Mouse (Mus musculus) neural tube, embryonic 12.5 days (tissue): ENCODE measurements around the gene Spib. TPM values are rescaled to one million over a fixed set of nuclear protein-coding genes. Genes with fewer than 3 reads are reported as not detected.
A peak's percentile ranks its signal among the peaks of the same experiment; 100 is the strongest.

Experiments used
- ATAC-seq: fragments of 200-750 bp; cut with Nextera tagmentation; 2 replicates; pipeline ENCODE4 v1.8.0; 2017; ENCODE audit warnings: low read depth, mild to moderate bottlenecking, moderate TSS enrichment, moderate library complexity; ENCODE audit not compliant: low FRiP score
- H3K27ac ChIP-seq: fragments of 300-500 bp; sonication (generic); 2 replicates; pipeline ENCODE4 v1.5.1; 2016
- H3K27me3 ChIP-seq: fragments of 300-500 bp; sonication (generic); replicated peaks from 2 replicates; pipeline ENCODE4 v1.6.1; 2016; ENCODE audit warnings: mild to moderate bottlenecking
- H3K36me3 ChIP-seq: fragments of 300-500 bp; sonication (generic); 2 replicates; pipeline ENCODE4 v1.6.1; 2016; ENCODE audit warnings: mild to moderate bottlenecking
- H3K4me1 ChIP-seq: fragments of 300-500 bp; sonication (generic); 2 replicates; pipeline ENCODE4 v1.6.1; 2016
- H3K4me2 ChIP-seq: fragments of 300-500 bp; sonication (generic); replicated peaks from 2 replicates; pipeline ENCODE4 v1.6.1; 2016; ENCODE audit warnings: mild to moderate bottlenecking
- H3K4me3 ChIP-seq: fragments of 300-500 bp; sonication (generic); 2 replicates; pipeline ENCODE4 v1.5.1; 2016
- H3K9ac ChIP-seq: fragments of 300-500 bp; sonication (generic); 2 replicates; pipeline ENCODE4 v1.6.1; 2016; ENCODE audit warnings: mild to moderate bottlenecking
- H3K9me3 ChIP-seq: fragments of 300-500 bp; sonication (generic); 2 replicates; pipeline ENCODE4 v1.6.1; 2016; ENCODE audit warnings: mild to moderate bottlenecking
- WGBS: fragments of 180-500 bp; shearing (Covaris S2); methylation state at CpG from one replicate; pipeline ENCODE4 v1.1.7; 2016; 5-methylcytosine and 5-hydroxymethylcytosine counted together
- polyA plus RNA-seq: library from polyadenylated mRNA; unstranded; fragments of >200 nt; fragmentation: Nextera tagmentation; extraction: Ambion mirVana; gene quantifications from 2 replicates; pipeline ENCODE4 v1.2.1, GENCODE M21; 2016

Gene Spib
- polyA plus RNA-seq, 1 experiment from 2014 or later: not detected

GRCm38 (mm10) chr7:44519240-44519913 is 12.5 kb downstream of the Spib start:
- Histone ChIP-seq H3K9me3 (no peaks in the 10 kb centered on the region), H3K36me3 (no peaks in the 10 kb centered on the region), H3K4me2 (no peak overlapping the region), H3K27ac (no peak overlapping the region), H3K4me1 (0 out of 2 replicates have a peak, but pooled peaks cover 5% of the 10 kb centered on the region), H3K9ac (no peak overlapping the region), H3K4me3 (no peak overlapping the region), H3K27me3 (peaks cover 35% of the 10 kb centered on the region)
- no peak for ATAC-seq
- WGBS: 71% methylated on average over 9 of the region's 9 CpGs

- H3K27ac ChIP-seq: no peak overlapping the region
- no peak for ATAC-seq
- no peaks in the 10 kb centered on the region for H3K4me1 ChIP-seq
- no peak overlapping the region for H3K4me2 ChIP-seq
- no peak overlapping the region for H3K9ac ChIP-seq
- H3K27me3 ChIP-seq: peaks cover 19% of the 10 kb centered on the region; the same call in 1 of the 2 replicates
- no peaks in the 10 kb centered on the region for H3K36me3 ChIP-seq
- no peak overlapping the region for H3K4me3 ChIP-seq
- 0 out of 2 replicates have a peak, but pooled peaks cover 1% of the 10 kb centered on the region for H3K9me3 ChIP-seq
These were observed 24.4 kb downstream of the Spib start for GRCm38 (mm10) chr7:44507491-44507890.

GRCm38 (mm10) chr7:44501563-44502115 is 30.2 kb downstream of the Spib start:
- no peak overlapping the region for H3K4me2 ChIP-seq
- no peaks in the 10 kb centered on the region for H3K9me3 ChIP-seq
- H3K4me1 ChIP-seq: peaks cover 4% of the 10 kb centered on the region; the same call in 1 of the 2 replicates
- no peak overlapping the region for H3K27ac ChIP-seq
- ATAC-seq: no peak
- 0 out of 2 replicates have a peak, but pooled peaks cover 5% of the 10 kb centered on the region for H3K27me3 ChIP-seq
- no peak overlapping the region for H3K4me3 ChIP-seq
- H3K9ac ChIP-seq: no peak overlapping the region
- H3K36me3 ChIP-seq: no peaks in the 10 kb centered on the region
- 38% methylated on average over 5 of the region's 5 CpGs for WGBS

GRCm38 (mm10) chr7:44500046-44500445 is 31.8 kb downstream of the Spib start:
- no peak overlapping the region for H3K9ac ChIP-seq
- no peak overlapping the region for H3K27ac ChIP-seq
- no peaks in the 10 kb centered on the region for H3K36me3 ChIP-seq
- no peak overlapping the region for H3K4me3 ChIP-seq
- no peak for ATAC-seq
- H3K4me2 ChIP-seq: no peak overlapping the region
- WGBS: 59% methylated on average over 20 of the region's 20 CpGs
- H3K9me3 ChIP-seq: no peaks in the 10 kb centered on the region
- 0 out of 2 replicates have a peak, but pooled peaks cover 5% of the 10 kb centered on the region for H3K27me3 ChIP-seq
- H3K4me1 ChIP-seq: peaks cover 12% of the 10 kb centered on the region

GRCm38 (mm10) chr7:44498922-44499321 is 32.9 kb downstream of the Spib start:
- Histone ChIP-seq H3K9ac (no peak overlapping the region), H3K4me1 (peaks cover 18% of the 10 kb centered on the region), H3K27ac (no peak overlapping the region), H3K4me2 (no peak overlapping the region), H3K36me3 (no peaks in the 10 kb centered on the region), H3K27me3 (0 out of 2 replicates have a peak, but pooled peaks cover 5% of the 10 kb centered on the region), H3K4me3 (no peak overlapping the region), H3K9me3 (no peaks in the 10 kb centered on the region)
- 81% methylated on average over 1 of the region's 1 CpGs for WGBS
- ATAC-seq: no peak

- Histone ChIP-seq H3K36me3 (peaks cover 10% of the 10 kb centered on the region), H3K4me1 (peaks cover 18% of the 10 kb centered on the region), H3K9me3 (no peaks in the 10 kb centered on the region), H3K9ac (0 out of 2 replicates have a peak overlapping the region, but pooled peaks have one; percentile 83), H3K27me3 (0 out of 2 replicates have a peak, but pooled peaks cover 5% of the 10 kb centered on the region), H3K27ac (no peak overlapping the region), H3K4me3 (peak overlapping the region; percentile 76), H3K4me2 (peak overlapping the region; percentile 85)
- ATAC-seq: no peak
- WGBS: 89% methylated on average over 10 of the region's 10 CpGs
These were observed 34.4 kb downstream of the Spib start for GRCm38 (mm10) chr7:44497361-44498055.

- no peak for ATAC-seq
- H3K4me1 ChIP-seq: peaks cover 18% of the 10 kb centered on the region
- peak overlapping the region; percentile 74 for H3K27ac ChIP-seq
- H3K9me3 ChIP-seq: no peaks in the 10 kb centered on the region
- H3K4me3 ChIP-seq: peak overlapping the region; percentile 76
- H3K36me3 ChIP-seq: peaks cover 17% of the 10 kb centered on the region
- H3K27me3 ChIP-seq: 0 out of 2 replicates have a peak, but pooled peaks cover 5% of the 10 kb centered on the region
- H3K9ac ChIP-seq: peak overlapping the region; percentile 83
- H3K4me2 ChIP-seq: peak overlapping the region; percentile 85
- under 1% methylated on average over 26 of the region's 26 CpGs for WGBS
These were observed 35.1 kb downstream of the Spib start for GRCm38 (mm10) chr7:44496771-44497109.

- Histone ChIP-seq H3K4me1 (peaks cover 18% of the 10 kb centered on the region), H3K9ac (peak within 1 kb of the TSS; percentile 84), H3K4me3 (peak within 1 kb of the TSS; percentile 76), H3K9me3 (no peaks in the 10 kb centered on the region), H3K27me3 (0 out of 2 replicates have a peak, but pooled peaks cover 5% of the 10 kb centered on the region), H3K4me2 (peak within 1 kb of the TSS; percentile 85), H3K27ac (peak within 1 kb of the TSS; percentile 93), H3K36me3 (peaks cover 23% of the 10 kb centered on the region)
- ATAC-seq: peak; percentile 97
- WGBS: 1% methylated on average over 58 of the region's 58 CpGs
These were observed 35.7 kb downstream of the Spib start, which contains the start of the genes Emc10 and Fam71e1 for GRCm38 (mm10) chr7:44495992-44496770. Gene Emc10, minus strand, starts transcription at chr7:44496529. Gene Fam71e1, plus strand, starts transcription at chr7:44496581.

- H3K9me3 ChIP-seq: no peaks in the 10 kb centered on the region
- peak overlapping the region; percentile 85 for H3K4me2 ChIP-seq
- 0 out of 2 replicates have a peak, but pooled peaks cover 2% of the 10 kb centered on the region for H3K27me3 ChIP-seq
- peaks cover 18% of the 10 kb centered on the region for H3K4me1 ChIP-seq
- no peak overlapping the region for H3K27ac ChIP-seq
- H3K9ac ChIP-seq: peak overlapping the region; percentile 84
- no peak for ATAC-seq
- H3K36me3 ChIP-seq: peaks cover 34% of the 10 kb centered on the region
- 87% methylated on average over 7 of the region's 7 CpGs for WGBS
- no peak overlapping the region for H3K4me3 ChIP-seq
These were observed 36.8 kb downstream of the Spib start for GRCm38 (mm10) chr7:44495086-44495485.

GRCm38 (mm10) chr7:44494681-44495080 is 37.2 kb downstream of the Spib start:
- H3K4me3 ChIP-seq: no peak overlapping the region
- peaks cover 18% of the 10 kb centered on the region for H3K4me1 ChIP-seq
- H3K27ac ChIP-seq: no peak overlapping the region
- no peaks in the 10 kb centered on the region for H3K27me3 ChIP-seq
- ATAC-seq: no peak
- peak overlapping the region; percentile 85 for H3K4me2 ChIP-seq
- H3K36me3 ChIP-seq: peaks cover 38% of the 10 kb centered on the region
- no peaks in the 10 kb centered on the region for H3K9me3 ChIP-seq
- 90% methylated on average over 12 of the region's 12 CpGs for WGBS
- no peak overlapping the region for H3K9ac ChIP-seq

- Histone ChIP-seq H3K27ac (no peak overlapping the region), H3K36me3 (peaks cover 46% of the 10 kb centered on the region), H3K4me3 (no peak overlapping the region), H3K27me3 (no peaks in the 10 kb centered on the region), H3K9ac (no peak overlapping the region), H3K9me3 (no peaks in the 10 kb centered on the region), H3K4me1 (peaks cover 16% of the 10 kb centered on the region), H3K4me2 (no peak overlapping the region)
- no peak for ATAC-seq
- 95% methylated on average over 21 of the region's 21 CpGs for WGBS
These were observed 39.6 kb downstream of the Spib start for GRCm38 (mm10) chr7:44492166-44492826.
